In the genomic region with DNA sequence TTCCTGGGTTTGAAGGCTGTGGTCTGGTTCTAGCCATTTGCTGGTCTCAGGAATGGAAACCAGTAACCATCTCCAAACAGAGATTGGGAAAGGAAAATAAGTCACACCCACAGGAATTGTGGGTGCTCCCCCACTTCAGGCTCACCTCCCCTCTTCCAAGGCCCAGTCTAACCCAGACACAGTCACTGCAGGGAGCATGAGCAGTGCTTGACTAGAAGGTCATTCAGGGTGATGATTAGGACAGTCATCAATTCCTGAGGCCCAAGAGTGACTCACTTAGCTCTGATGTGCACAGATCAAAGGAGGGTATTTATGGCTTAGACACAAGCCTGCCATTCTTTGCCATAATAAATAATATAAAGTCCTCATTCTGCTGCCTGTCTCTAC, we compare ENCODE assay signal across 12 mouse cellular contexts.
A peak's percentile ranks its signal among the peaks of the same experiment; 100 is the strongest.
DNase-seq lines count a peak whose midpoint lies in the region; ATAC-seq and TF ChIP-seq lines count a peak whose summit lies in the region.
"Had no signal": no experiment of that assay in that cellular context is flagged by ENCODE, and none has a peak within 500 bp of the region (broad histone marks: within the 10 kb centered on the region; RNA-seq: fewer than 3 reads in every experiment).

No protein-coding gene starts in this region.

- H3K36me3 ChIP-seq in heart, embryonic 12.5 days, result no peaks in the 10 kb centered on the region
- H3K36me3 ChIP-seq in midbrain, embryonic 10.5 days, result no peaks in the 10 kb centered on the region
- H3K36me3 ChIP-seq in midbrain, embryonic 13.5 days, result no peaks in the 10 kb centered on the region
- H3K36me3 ChIP-seq in small intestine, adult 2 months (ENCODE audit: control insufficient read depth, insufficient read depth, low read length), result no peaks in the 10 kb centered on the region
- H3K36me3 ChIP-seq: hindbrain, embryonic 12.5 days; liver, embryonic 12.5 days; midbrain, embryonic 12.5 days; stomach, embryonic 15.5 days had no signal

- no peak for TF ChIP-seq POLR2A in small intestine, adult 2 months (IDR thresholded peaks at IDR 0.05; ENCODE audit: low read depth, low read length)

- H3K9ac ChIP-seq in heart, embryonic 12.5 days, result no peak overlapping the region
- H3K9ac ChIP-seq in midbrain, embryonic 13.5 days (replicated peaks), result no peak overlapping the region
- H3K9ac ChIP-seq: liver, embryonic 12.5 days; stomach, embryonic 15.5 days had no signal

- TF ChIP-seq CTCF in small intestine, adult 2 months (IDR thresholded peaks at IDR 0.05; ENCODE audit: extremely low read depth, insufficient read length, insufficient replicate concordance, low read depth, low read length), result no peak

- peaks cover 36% of the 10 kb centered on the region for H3K4me1 ChIP-seq in heart, embryonic 12.5 days (replicated peaks)
- H3K4me1 ChIP-seq in midbrain, embryonic 10.5 days, result peaks cover 26% of the 10 kb centered on the region
- H3K4me1 ChIP-seq in midbrain, embryonic 13.5 days (replicated peaks), result peaks cover 11% of the 10 kb centered on the region
- H3K4me1 ChIP-seq in small intestine, adult 2 months (ENCODE audit: control insufficient read depth, insufficient read depth, insufficient read length, low read length), result peaks cover 14% of the 10 kb centered on the region
- H3K4me1 ChIP-seq: liver, embryonic 12.5 days had no signal

- no peaks in the 10 kb centered on the region for H3K27me3 ChIP-seq in heart, embryonic 12.5 days (replicated peaks)
- no peaks in the 10 kb centered on the region for H3K27me3 ChIP-seq in midbrain, embryonic 10.5 days (ENCODE audit: low read depth, poor library complexity, severe bottlenecking)
- no peaks in the 10 kb centered on the region for H3K27me3 ChIP-seq in midbrain, embryonic 13.5 days
- no peaks in the 10 kb centered on the region for H3K27me3 ChIP-seq in small intestine, adult 2 months (ENCODE audit: control insufficient read depth, insufficient read depth, low read length)
- H3K27me3 ChIP-seq: hindbrain, embryonic 12.5 days; midbrain, embryonic 12.5 days; stomach, embryonic 15.5 days had no signal

- DNase-seq in heart, adult 18-20 months, result peak; percentile 16 to 35
- DNase-seq in midbrain, embryonic 10.5 days (ENCODE audit: low spot score), result no peak
- DNase-seq in adrenal gland, postnatal 10 days, result peak; percentile 61
- no peak for DNase-seq in spleen, postnatal 14 days (ENCODE audit: low spot score in 2 of 2)
- DNase-seq in gastrocnemius, postnatal 4 days (ENCODE audit: low spot score in 2 of 2), result no peak

- H3K4me3 ChIP-seq in heart, embryonic 12.5 days, result no peak overlapping the region
- H3K4me3 ChIP-seq in midbrain, embryonic 10.5 days, result no peak overlapping the region
- no peak overlapping the region for H3K4me3 ChIP-seq in midbrain, embryonic 13.5 days (replicated peaks)
- no peak overlapping the region for H3K4me3 ChIP-seq in small intestine, adult 2 months (ENCODE audit: low read depth, low read length)
- H3K4me3 ChIP-seq: hindbrain, embryonic 12.5 days; liver, embryonic 12.5 days; midbrain, embryonic 12.5 days; stomach, embryonic 15.5 days had no signal

- H3K9me3 ChIP-seq in heart, embryonic 12.5 days (replicated peaks), result no peaks in the 10 kb centered on the region
- H3K9me3 ChIP-seq in midbrain, embryonic 10.5 days (replicated peaks), result no peaks in the 10 kb centered on the region
- no peaks in the 10 kb centered on the region for H3K9me3 ChIP-seq in midbrain, embryonic 13.5 days
- H3K9me3 ChIP-seq: hindbrain, embryonic 12.5 days; liver, embryonic 12.5 days; midbrain, embryonic 12.5 days; stomach, embryonic 15.5 days had no signal

- ATAC-seq in heart, embryonic 12.5 days (ENCODE audit: insufficient number of reproducible peaks, low FRiP score), result no peak
- no peak for ATAC-seq in midbrain, embryonic 13.5 days
- ATAC-seq: liver, embryonic 12.5 days had no signal

- H3K27ac ChIP-seq in heart, embryonic 12.5 days (ENCODE audit: poor library complexity, severe bottlenecking), result no peak overlapping the region; the same call in 1 of the 2 replicates
- 0 out of 2 replicates have a peak overlapping the region, but pooled peaks have one; percentile 57 for H3K27ac ChIP-seq in midbrain, embryonic 10.5 days (replicated peaks)
- H3K27ac ChIP-seq in midbrain, embryonic 13.5 days, result no peak overlapping the region
- H3K27ac ChIP-seq in small intestine, adult 2 months (ENCODE audit: insufficient read depth, low read depth, low read length), result peak overlapping the region; percentile 42
- H3K27ac ChIP-seq: hindbrain, embryonic 12.5 days; liver, embryonic 12.5 days; midbrain, embryonic 12.5 days had no signal

- H3K4me2 ChIP-seq in heart, embryonic 12.5 days, result no peak overlapping the region
- no peak overlapping the region for H3K4me2 ChIP-seq in midbrain, embryonic 13.5 days (replicated peaks)
- H3K4me2 ChIP-seq: liver, embryonic 12.5 days had no signal

Comparison
In these comparisons a context has a peak if more than half of its experiments do, and no peak if none do; other contexts are left out.
1. H3K27ac ChIP-seq: peak in midbrain, embryonic 10.5 days (single experiment) and small intestine, adult 2 months (single experiment); none in heart, embryonic 12.5 days (single experiment) and midbrain, embryonic 13.5 days (single experiment).
2. DNase-seq: peak in heart, adult 18-20 months (2 of 2) and adrenal gland, postnatal 10 days (single experiment); none in midbrain, embryonic 10.5 days (single experiment), spleen, postnatal 14 days (0 of 2) and gastrocnemius, postnatal 4 days (0 of 2).